Mouse (Mus musculus): ENCODE measurements around the gene 9530003J23Rik.

- no peak for TF ChIP-seq CTCF (IDR thresholded peaks at IDR 0.05; ENCODE audit: control insufficient read depth, insufficient read depth, insufficient replicate concordance, low read depth, low read length)
- no peak for TF ChIP-seq POLR2A (IDR thresholded peaks at IDR 0.05; ENCODE audit: control insufficient read depth, low read depth, low read length)
Observed at GRCm38 (mm10) chr10:117282551-117282950, 44.0 kb upstream of the 9530003J23Rik start.

All from testis, adult 2 months (tissue).